Mouse (Mus musculus) heart, embryonic 14.5 days (tissue): ENCODE measurements around the gene Tulp2. TPM values are rescaled to one million over a fixed set of nuclear protein-coding genes. Genes with fewer than 3 reads are reported as not detected.

Experiments used
- ATAC-seq: fragments of 200-750 bp; cut with Nextera tagmentation; 2 replicates; pipeline ENCODE4 v1.8.0; 2017; ENCODE audit warnings: low read depth, moderate TSS enrichment; ENCODE audit not compliant: insufficient number of reproducible peaks, insufficient read depth, low FRiP score
- H3K27ac ChIP-seq, 2 experiments: fragments of 200-500 bp in 1 of 2; fragments of 300-500 bp in 1 of 2; sonication (generic) in 1 of 2; replicated peaks in 1 of 2; 2 replicates each; pipeline ENCODE4 v1.5.1; 2012 to 2014; ENCODE audit warnings: low read depth in 2 of 2, low read length in 2 of 2, control low read depth in 1 of 2, mild to moderate bottlenecking in 1 of 2, mixed read lengths in 1 of 2; ENCODE audit not compliant: control insufficient read depth in 1 of 2, insufficient read depth in 1 of 2
- H3K27me3 ChIP-seq: fragments of 300-500 bp; sonication (generic); 2 replicates; pipeline ENCODE4 v1.6.1; 2014; ENCODE audit warnings: mild to moderate bottlenecking, low read length, control low read depth; ENCODE audit not compliant: control insufficient read depth, insufficient read depth
- H3K36me3 ChIP-seq: fragments of 300-500 bp; sonication (generic); 2 replicates; pipeline ENCODE4 v1.6.1; 2014; ENCODE audit warnings: mild to moderate bottlenecking, control low read depth, low read length, mixed read lengths; ENCODE audit not compliant: control insufficient read depth, insufficient read depth
- H3K4me1 ChIP-seq, 2 experiments: fragments of 200-500 bp in 1 of 2; fragments of 300-500 bp in 1 of 2; sonication (generic) in 1 of 2; 2 replicates each; pipeline ENCODE4 v1.6.1; 2012 to 2014; ENCODE audit warnings: low read length in 2 of 2, control low read depth in 1 of 2, mixed read lengths in 1 of 2; ENCODE audit not compliant: control insufficient read depth in 2 of 2, insufficient read depth in 2 of 2
- H3K4me2 ChIP-seq: fragments of 300-500 bp; sonication (generic); 2 replicates; pipeline ENCODE4 v1.6.1; 2014; ENCODE audit warnings: mild to moderate bottlenecking, low read length
- H3K4me3 ChIP-seq, 2 experiments: fragments of 200-500 bp in 1 of 2; fragments of 300-500 bp in 1 of 2; sonication (generic) in 1 of 2; 2 replicates each; pipeline ENCODE4 v1.5.1; 2012 to 2014; ENCODE audit warnings: low read length in 2 of 2, mild to moderate bottlenecking in 2 of 2, control low read depth in 1 of 2, low read depth in 1 of 2, moderate library complexity in 1 of 2; ENCODE audit not compliant: control insufficient read depth in 1 of 2, insufficient read depth in 1 of 2
- H3K9ac ChIP-seq: fragments of 300-500 bp; sonication (generic); 2 replicates; pipeline ENCODE4 v1.6.1; 2014; ENCODE audit warnings: mild to moderate bottlenecking, low read length
- H3K9me3 ChIP-seq: fragments of 300-500 bp; sonication (generic); 2 replicates; pipeline ENCODE4 v1.6.1; 2016; ENCODE audit warnings: low read length, control low read depth; ENCODE audit not compliant: control insufficient read depth
- WGBS: fragments of 180-500 bp; shearing (Covaris S2); extraction: QIAGEN DNeasy Blood & Tissue Kit; methylation state at CpG from one replicate; pipeline ENCODE4 v1.1.7; 2014; 5-methylcytosine and 5-hydroxymethylcytosine counted together
- polyA plus RNA-seq: library from polyadenylated mRNA; unstranded; fragments of >200 nt; fragmentation: Nextera tagmentation; extraction: Ambion mirVana; gene quantifications from 2 replicates; pipeline ENCODE4 v1.2.1, GENCODE M21; 2014

The Tulp2 gene
- polyA plus RNA-seq, 1 experiment from 2014 or later, result 0.42 TPM

DNA sequence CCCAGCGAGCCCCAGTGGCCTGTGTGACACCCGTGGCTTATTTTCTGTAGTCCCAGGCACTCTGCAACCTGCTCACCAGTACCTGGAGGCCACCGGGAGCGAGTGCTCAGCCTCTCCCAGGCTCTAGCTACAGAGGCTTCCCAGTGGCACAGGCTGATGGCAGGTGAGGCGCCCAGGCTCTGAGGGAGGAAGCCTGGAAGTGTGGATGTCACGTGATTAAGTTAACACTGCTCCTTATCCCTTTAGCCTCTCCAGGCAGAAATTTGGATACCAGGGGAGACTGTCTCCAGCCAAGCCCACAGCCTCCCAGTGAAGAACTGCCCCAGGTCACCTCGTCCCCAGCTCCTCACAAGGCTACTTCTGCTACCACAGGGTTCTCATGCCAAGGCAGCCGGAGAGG is 71.8 kb downstream of the Tulp2 start:
- H3K9ac ChIP-seq, result no peak overlapping the region
- no peaks in the 10 kb centered on the region for H3K27me3 ChIP-seq
- no peaks in the 10 kb centered on the region for H3K36me3 ChIP-seq
- no peaks in the 10 kb centered on the region; a peak in 1 of 4 replicates for H3K4me1 ChIP-seq
- H3K27ac ChIP-seq, result no peak overlapping the region
- ATAC-seq, result no peak; the same call in 1 of the 2 replicates
- WGBS, result 53% methylated on average over 8 of the region's 8 CpGs
- H3K4me2 ChIP-seq, result no peak overlapping the region
- H3K9me3 ChIP-seq, result no peaks in the 10 kb centered on the region
- no peak overlapping the region for H3K4me3 ChIP-seq

DNA sequence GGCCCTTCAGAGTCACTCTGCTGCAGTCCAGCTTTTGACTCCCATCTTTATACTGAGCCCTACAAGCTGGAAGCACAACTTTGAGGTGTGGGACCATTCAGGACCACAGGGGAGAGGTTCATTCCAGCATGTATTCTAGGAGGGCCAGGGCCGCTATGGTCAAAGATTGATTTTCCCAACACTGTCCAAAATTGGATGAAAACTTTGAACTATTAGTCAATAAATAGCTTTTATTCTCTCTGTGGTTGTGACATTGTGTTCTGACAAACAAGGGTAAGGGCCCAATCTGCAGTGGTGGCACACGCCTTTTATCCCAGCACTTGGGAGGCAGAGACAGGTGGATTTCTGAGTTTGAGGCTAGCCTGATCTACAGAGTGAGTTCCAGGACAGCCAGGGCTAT is 72.3 kb downstream of the Tulp2 start:
- no peak for ATAC-seq
- H3K9ac ChIP-seq, result no peak overlapping the region
- no peaks in the 10 kb centered on the region for H3K9me3 ChIP-seq
- H3K27me3 ChIP-seq, result no peaks in the 10 kb centered on the region
- no peaks in the 10 kb centered on the region for H3K36me3 ChIP-seq
- no peak overlapping the region for H3K4me2 ChIP-seq
- no peak overlapping the region for H3K4me3 ChIP-seq
- no peaks in the 10 kb centered on the region; a peak in 1 of 4 replicates for H3K4me1 ChIP-seq
- no peak overlapping the region for H3K27ac ChIP-seq
- WGBS, result 94% methylated on average over 2 of the region's 2 CpGs

DNA sequence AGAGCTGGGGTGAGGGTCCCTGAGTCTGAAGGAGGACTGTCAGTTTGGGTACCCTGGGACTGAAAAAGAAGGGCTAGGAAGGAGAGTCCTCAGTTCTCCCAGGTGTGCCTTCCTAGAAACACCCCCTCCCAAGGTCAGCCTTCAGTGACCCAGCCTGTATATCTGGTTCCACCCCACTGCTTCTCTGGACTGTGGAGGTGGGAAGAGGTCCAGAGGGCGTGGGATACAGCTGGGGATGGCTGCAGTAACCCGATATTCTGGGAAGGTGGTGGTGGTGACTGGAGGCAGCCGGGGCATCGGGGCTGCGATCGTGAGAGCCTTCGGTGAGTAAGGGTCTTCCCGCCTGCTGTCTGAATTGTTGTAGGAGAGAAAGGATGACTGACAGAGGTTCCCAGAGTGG is 73.1 kb downstream of the Tulp2 start, which contains the start of gene Hsd17b14:
Gene Hsd17b14 (plus strand): TSS at position 150 of the 400 bp plus-strand sequence.
- H3K36me3 ChIP-seq, result no peaks in the 10 kb centered on the region
- no peaks in the 10 kb centered on the region; a peak in 1 of 4 replicates for H3K4me1 ChIP-seq
- no peak within 1 kb of the TSS for H3K27ac ChIP-seq
- ATAC-seq, result no peak
- H3K9ac ChIP-seq, result no peak within 1 kb of the TSS
- no peaks in the 10 kb centered on the region for H3K27me3 ChIP-seq
- no peaks in the 10 kb centered on the region for H3K9me3 ChIP-seq
- no peak within 1 kb of the TSS for H3K4me3 ChIP-seq
- WGBS, result 54% methylated on average over 8 of the region's 8 CpGs
- no peak within 1 kb of the TSS for H3K4me2 ChIP-seq

DNA sequence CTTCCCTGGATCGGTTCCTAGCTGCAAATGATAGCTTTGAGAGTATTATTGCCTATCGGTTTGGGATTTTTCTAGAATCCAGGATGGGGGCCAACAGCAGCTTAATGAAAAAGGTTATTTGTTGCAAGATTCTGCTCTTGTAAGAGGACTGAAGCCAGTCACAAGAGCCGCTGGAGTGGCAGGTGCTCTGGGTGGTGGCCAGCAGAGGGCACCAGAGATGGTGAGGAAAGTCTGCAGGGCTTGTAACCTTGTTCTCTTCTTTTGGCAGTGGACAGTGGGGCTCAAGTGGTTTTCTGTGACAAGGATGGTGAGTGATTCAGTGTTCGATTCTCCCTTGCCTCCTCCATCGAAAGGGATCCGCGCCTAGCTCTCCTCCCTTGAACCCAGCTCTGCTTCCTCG is 74.1 kb downstream of the Tulp2 start:
- H3K4me3 ChIP-seq, result no peak overlapping the region
- no peaks in the 10 kb centered on the region; a peak in 1 of 4 replicates for H3K4me1 ChIP-seq
- no peak for ATAC-seq
- no peaks in the 10 kb centered on the region for H3K9me3 ChIP-seq
- H3K27ac ChIP-seq, result no peak overlapping the region
- H3K4me2 ChIP-seq, result no peak overlapping the region
- no peak overlapping the region for H3K9ac ChIP-seq
- 22% methylated on average over 8 of the region's 8 CpGs for WGBS
- H3K36me3 ChIP-seq, result no peaks in the 10 kb centered on the region
- no peaks in the 10 kb centered on the region for H3K27me3 ChIP-seq

DNA sequence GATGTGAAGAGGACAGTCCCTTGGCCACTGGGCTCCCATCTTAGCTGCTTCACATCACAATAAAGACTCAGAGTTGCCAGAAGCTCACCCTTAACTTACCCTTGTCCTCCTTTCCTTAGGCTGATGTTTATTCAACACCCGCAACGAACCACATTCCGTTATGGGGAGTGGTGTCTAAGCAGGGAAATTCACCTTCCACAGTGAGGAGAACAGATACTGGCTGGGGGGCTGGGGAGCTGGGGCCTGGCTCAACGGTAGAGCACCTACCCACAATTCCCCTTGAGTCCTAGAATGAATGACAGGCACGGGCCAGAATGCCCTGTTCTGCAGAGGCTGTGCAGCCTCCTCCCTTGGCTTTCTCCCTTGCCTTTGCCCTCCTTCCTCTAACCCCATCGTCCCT is 77.2 kb downstream of the Tulp2 start:
- H3K27ac ChIP-seq, result no peak overlapping the region
- WGBS, result 38% methylated on average over 6 of the region's 6 CpGs
- no peaks in the 10 kb centered on the region for H3K27me3 ChIP-seq
- no peaks in the 10 kb centered on the region for H3K36me3 ChIP-seq
- ATAC-seq, result no peak
- no peak overlapping the region for H3K4me2 ChIP-seq
- H3K9ac ChIP-seq, result no peak overlapping the region
- H3K9me3 ChIP-seq, result no peaks in the 10 kb centered on the region
- no peak overlapping the region for H3K4me3 ChIP-seq
- H3K4me1 ChIP-seq, result peaks cover 4 to 8% of the 10 kb centered on the region in 2 experiments; a peak in 2 of 4 replicates

DNA sequence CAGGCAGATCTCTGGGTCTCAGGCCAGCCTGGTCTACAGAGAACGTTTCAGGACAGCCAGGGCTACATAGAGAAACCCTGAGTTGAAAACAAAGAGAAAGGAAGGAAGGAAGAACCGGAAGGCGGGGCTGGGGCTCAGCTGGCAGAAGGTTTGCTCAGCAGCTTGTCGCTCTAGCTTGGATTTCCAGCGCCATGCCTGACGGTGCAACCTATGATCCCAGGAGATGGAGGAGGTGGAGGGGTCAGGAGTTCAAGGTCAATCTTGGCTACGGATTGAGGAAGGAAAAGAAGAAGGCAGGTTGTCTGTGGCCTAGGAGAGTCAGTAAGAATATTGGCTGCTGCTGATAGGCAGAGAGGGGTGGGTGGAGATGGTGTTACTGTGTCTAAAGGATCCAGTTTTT is 78.6 kb downstream of the Tulp2 start:
- Histone ChIP-seq H3K36me3 (no peaks in the 10 kb centered on the region), H3K4me3 (no peak overlapping the region), H3K9ac (no peak overlapping the region), H3K27me3 (no peaks in the 10 kb centered on the region), H3K4me2 (no peak overlapping the region), H3K27ac (no peak overlapping the region), H3K9me3 (no peaks in the 10 kb centered on the region), H3K4me1 (peaks cover 4 to 8% of the 10 kb centered on the region in 2 experiments; a peak in 2 of 4 replicates)
- 83% methylated on average over 7 of the region's 7 CpGs for WGBS
- no peak for ATAC-seq

DNA sequence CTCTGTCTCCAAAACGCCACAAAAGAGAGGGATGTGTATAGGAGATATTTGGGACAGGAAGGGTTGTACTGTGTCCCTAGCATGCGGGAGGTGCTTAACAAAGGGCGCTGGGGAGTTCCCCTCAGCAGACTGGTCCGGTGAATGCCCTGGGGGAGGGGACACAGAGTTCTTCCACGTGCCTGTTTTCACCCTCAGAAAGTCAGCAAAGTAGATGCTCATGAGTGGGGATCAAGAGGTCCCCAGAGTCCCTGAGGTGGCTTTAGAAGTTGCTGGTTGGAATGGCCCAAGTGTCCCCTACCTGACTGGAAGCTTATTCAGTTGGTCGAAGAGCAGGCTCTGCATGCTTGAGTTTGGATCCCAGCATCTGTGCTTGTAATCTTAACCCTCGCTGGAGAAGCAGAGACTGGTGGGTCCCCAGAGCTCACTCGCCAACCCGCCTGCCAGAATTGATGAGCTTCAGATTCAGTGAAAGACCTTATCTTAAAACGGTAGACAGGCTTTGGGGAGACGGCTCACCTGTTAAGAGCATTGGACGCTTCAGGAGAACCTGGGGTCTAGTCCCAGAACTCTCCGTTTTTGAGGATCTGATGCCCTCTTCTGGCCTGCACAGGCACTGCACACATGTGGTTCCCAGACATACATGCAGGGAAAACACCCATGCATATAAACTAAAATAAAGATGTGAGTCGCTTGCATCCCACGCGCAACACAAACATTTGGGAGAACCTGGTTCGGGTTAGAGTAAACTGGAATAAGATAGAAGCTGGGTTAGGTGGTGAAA is 79.4 kb downstream of the Tulp2 start:
- Histone ChIP-seq H3K9ac (no peak overlapping the region), H3K27me3 (no peaks in the 10 kb centered on the region), H3K27ac (no peak overlapping the region), H3K4me2 (peak overlapping the region; percentile 33), H3K4me3 (no peak overlapping the region), H3K36me3 (no peaks in the 10 kb centered on the region), H3K9me3 (no peaks in the 10 kb centered on the region), H3K4me1 (peaks cover 4 to 8% of the 10 kb centered on the region in 2 experiments; a peak in 2 of 4 replicates)
- whole genome bisulfite sequencing, result 20% methylated on average over 17 of the region's 17 CpGs
- ATAC-seq, result 0 out of 2 replicates have a peak, but pooled peaks have one; percentile 18
